Mouse (Mus musculus): ENCODE results near the gene Cdkal1. TPM values are rescaled to one million over a fixed set of nuclear protein-coding genes. Genes with fewer than 3 reads are reported as not detected.
A peak's percentile ranks its signal among the peaks of the same experiment; 100 is the strongest.

Gene Cdkal1
- polyA plus RNA-seq, 1 experiment from 2014 or later, result 23.9 TPM

DNA sequence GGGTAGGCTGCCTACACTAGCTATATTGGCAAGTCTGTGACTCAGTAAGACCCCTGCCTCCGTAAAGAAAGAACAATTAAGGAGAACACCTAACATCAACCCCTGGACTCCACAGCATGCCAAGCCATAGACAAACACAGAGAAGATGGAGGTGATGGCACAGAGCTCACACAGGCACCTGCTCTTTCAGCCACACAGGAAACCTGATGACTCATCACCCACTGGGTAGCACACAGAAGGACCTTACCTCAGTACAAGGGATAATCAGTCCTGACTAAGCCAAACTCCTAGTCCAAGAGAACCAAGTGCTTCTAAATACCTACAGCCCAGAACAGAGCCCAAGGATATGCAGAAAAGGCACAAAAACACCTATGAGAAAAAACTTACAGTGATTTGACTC lies 50.2 kb downstream of the Cdkal1 start:
- no peak overlapping the region for H3K4me3 ChIP-seq (ENCODE audit: low read depth, low read length)
- no peaks in the 10 kb centered on the region for H3K9me3 ChIP-seq (replicated peaks; ENCODE audit: control insufficient read depth, low read length)
- DNase-seq (ENCODE audit: low spot score) (no peak), ATAC-seq (no peak)
- no peaks in the 10 kb centered on the region for H3K36me3 ChIP-seq (ENCODE audit: control insufficient read depth, insufficient read depth, low read length)
- 95% methylated on average over 1 of the region's 1 CpGs for WGBS
- H3K4me1 ChIP-seq (ENCODE audit: control insufficient read depth, insufficient read depth, low read length), result peaks cover 7% of the 10 kb centered on the region
- H3K9ac ChIP-seq (ENCODE audit: low read length), result no peak overlapping the region
- no peak overlapping the region for H3K27ac ChIP-seq (ENCODE audit: low read depth, low read length)
- no peaks in the 10 kb centered on the region for H3K27me3 ChIP-seq (replicated peaks; ENCODE audit: control insufficient read depth, insufficient read depth, low read length)
- no peak overlapping the region for H3K4me2 ChIP-seq (ENCODE audit: low read length)

DNA sequence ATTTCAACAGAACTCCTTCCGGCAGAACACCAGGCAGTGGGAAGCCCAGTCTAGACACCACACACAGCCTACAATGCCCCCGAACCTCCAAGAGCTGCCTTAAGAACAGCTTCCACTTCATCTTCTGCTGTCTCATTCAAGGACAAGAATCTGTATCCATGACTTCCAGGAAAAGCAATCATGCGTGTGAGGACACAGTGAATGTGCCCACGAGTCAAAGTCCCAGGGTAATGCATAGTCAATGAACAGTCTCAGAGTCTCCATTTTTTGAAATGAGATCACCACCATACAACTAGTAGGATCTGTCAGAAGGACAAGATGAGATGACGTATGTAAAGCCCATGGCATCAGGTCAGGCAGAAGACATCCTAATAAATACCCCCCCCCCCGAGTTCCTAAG lies 51.4 kb downstream of the Cdkal1 start:
- Histone ChIP-seq H3K27me3 (replicated peaks; ENCODE audit: control insufficient read depth, insufficient read depth, low read length) (no peaks in the 10 kb centered on the region), H3K4me3 (ENCODE audit: low read depth, low read length) (no peak overlapping the region), H3K4me1 (ENCODE audit: control insufficient read depth, insufficient read depth, low read length) (peaks cover 3% of the 10 kb centered on the region), H3K9ac (ENCODE audit: low read length) (no peak overlapping the region), H3K27ac (ENCODE audit: low read depth, low read length) (no peak overlapping the region), H3K9me3 (replicated peaks; ENCODE audit: control insufficient read depth, low read length) (no peaks in the 10 kb centered on the region), H3K4me2 (ENCODE audit: low read length) (no peak overlapping the region), H3K36me3 (ENCODE audit: control insufficient read depth, insufficient read depth, low read length) (no peaks in the 10 kb centered on the region)
- no peak for ATAC-seq
- no peak for DNase-seq (ENCODE audit: low spot score)
- 79% methylated on average over 6 of the region's 6 CpGs for WGBS

DNA sequence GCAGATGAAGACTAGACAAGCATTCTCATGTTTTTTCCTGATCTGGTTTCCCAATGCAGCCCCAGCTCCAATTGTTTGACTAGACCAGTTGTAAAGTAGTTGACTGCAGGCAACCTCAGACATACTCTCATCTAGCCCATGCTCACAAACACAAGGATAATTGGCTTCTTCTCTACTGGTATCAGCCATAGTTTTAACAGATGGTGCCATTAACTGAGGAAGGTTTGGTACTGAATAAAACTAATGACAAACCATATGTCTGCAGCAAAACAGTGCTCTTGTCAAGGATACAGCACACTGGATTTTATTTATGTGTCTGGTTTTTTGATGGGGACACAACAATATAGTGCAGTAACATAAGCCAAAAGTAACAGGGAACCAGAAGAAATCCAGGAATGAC lies 52.8 kb downstream of the Cdkal1 start:
- no peak overlapping the region for H3K9ac ChIP-seq (ENCODE audit: low read length)
- no peaks in the 10 kb centered on the region for H3K27me3 ChIP-seq (replicated peaks; ENCODE audit: control insufficient read depth, insufficient read depth, low read length)
- ATAC-seq, result peak; percentile 58; the same call in 1 of the 2 replicates
- no peak overlapping the region for H3K4me3 ChIP-seq (ENCODE audit: low read depth, low read length)
- DNase-seq (ENCODE audit: low spot score), result peak; percentile 67
- H3K4me2 ChIP-seq (ENCODE audit: low read length), result no peak overlapping the region
- H3K4me1 ChIP-seq (ENCODE audit: control insufficient read depth, insufficient read depth, low read length), result no peaks in the 10 kb centered on the region; the same call in 1 of the 2 replicates
- no peaks in the 10 kb centered on the region for H3K36me3 ChIP-seq (ENCODE audit: control insufficient read depth, insufficient read depth, low read length)
- H3K27ac ChIP-seq (ENCODE audit: low read depth, low read length), result peak overlapping the region; percentile 39; the same call in 1 of the 2 replicates
- H3K9me3 ChIP-seq (replicated peaks; ENCODE audit: control insufficient read depth, low read length), result no peaks in the 10 kb centered on the region

DNA sequence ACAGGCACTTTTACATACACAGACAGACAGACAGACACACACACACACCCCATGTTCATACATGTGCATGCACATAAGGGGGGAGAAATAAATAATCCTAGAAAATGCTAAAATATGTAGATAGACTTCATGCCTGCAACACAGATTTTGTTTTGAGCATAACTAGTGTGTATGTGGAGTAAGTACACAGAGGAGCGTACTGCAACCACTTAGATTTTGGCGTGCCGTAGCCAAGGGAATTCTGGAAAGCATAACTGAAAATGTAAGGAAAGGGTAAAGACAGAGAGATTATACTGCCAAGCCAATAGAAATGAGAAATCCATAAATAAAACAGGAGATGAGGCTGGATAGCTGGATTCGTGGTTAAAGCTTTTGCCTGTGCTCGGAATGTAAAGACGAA lies 55.4 kb downstream of the Cdkal1 start:
- Histone ChIP-seq H3K4me2 (ENCODE audit: low read length) (no peak overlapping the region), H3K36me3 (ENCODE audit: control insufficient read depth, insufficient read depth, low read length) (no peaks in the 10 kb centered on the region), H3K9me3 (replicated peaks; ENCODE audit: control insufficient read depth, low read length) (no peaks in the 10 kb centered on the region), H3K27ac (ENCODE audit: low read depth, low read length) (no peak overlapping the region), H3K9ac (ENCODE audit: low read length) (no peak overlapping the region), H3K27me3 (replicated peaks; ENCODE audit: control insufficient read depth, insufficient read depth, low read length) (no peaks in the 10 kb centered on the region), H3K4me1 (ENCODE audit: control insufficient read depth, insufficient read depth, low read length) (no peaks in the 10 kb centered on the region; the same call in 1 of the 2 replicates), H3K4me3 (ENCODE audit: low read depth, low read length) (no peak overlapping the region)
- 94% methylated on average over 6 of the region's 6 CpGs for WGBS
- ATAC-seq, result no peak
- no peak for DNase-seq (ENCODE audit: low spot score)

DNA sequence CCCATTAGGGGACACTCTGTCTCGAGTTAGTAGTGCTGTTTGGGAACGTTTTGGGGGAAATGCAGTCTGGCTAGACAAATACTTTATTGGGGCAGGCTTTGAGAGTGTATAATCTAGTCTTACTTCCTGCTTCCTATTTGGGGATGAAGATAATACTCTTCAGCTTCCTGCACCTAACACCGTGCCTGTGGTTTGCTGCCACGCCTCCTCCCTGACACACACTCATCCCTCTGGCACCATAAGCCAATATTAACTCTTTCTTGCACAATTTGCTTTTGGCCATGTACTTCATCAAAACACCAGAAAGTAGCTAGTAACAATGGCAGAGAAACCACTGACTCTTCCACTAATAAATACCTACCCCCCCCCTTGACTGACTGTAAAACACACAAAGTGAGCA lies 63.4 kb downstream of the Cdkal1 start:
- no peaks in the 10 kb centered on the region for H3K36me3 ChIP-seq (ENCODE audit: control insufficient read depth, insufficient read depth, low read length)
- no peaks in the 10 kb centered on the region for H3K9me3 ChIP-seq (replicated peaks; ENCODE audit: control insufficient read depth, low read length)
- no peak for ATAC-seq
- H3K4me3 ChIP-seq (ENCODE audit: low read depth, low read length), result no peak overlapping the region
- no peaks in the 10 kb centered on the region for H3K27me3 ChIP-seq (replicated peaks; ENCODE audit: control insufficient read depth, insufficient read depth, low read length)
- WGBS, result 68% methylated on average over 4 of the region's 4 CpGs
- no peak overlapping the region for H3K4me2 ChIP-seq (ENCODE audit: low read length)
- no peak overlapping the region for H3K27ac ChIP-seq (ENCODE audit: low read depth, low read length)
- no peak for DNase-seq (ENCODE audit: low spot score)
- no peak overlapping the region for H3K9ac ChIP-seq (ENCODE audit: low read length)
- no peaks in the 10 kb centered on the region for H3K4me1 ChIP-seq (ENCODE audit: control insufficient read depth, insufficient read depth, low read length)

DNA sequence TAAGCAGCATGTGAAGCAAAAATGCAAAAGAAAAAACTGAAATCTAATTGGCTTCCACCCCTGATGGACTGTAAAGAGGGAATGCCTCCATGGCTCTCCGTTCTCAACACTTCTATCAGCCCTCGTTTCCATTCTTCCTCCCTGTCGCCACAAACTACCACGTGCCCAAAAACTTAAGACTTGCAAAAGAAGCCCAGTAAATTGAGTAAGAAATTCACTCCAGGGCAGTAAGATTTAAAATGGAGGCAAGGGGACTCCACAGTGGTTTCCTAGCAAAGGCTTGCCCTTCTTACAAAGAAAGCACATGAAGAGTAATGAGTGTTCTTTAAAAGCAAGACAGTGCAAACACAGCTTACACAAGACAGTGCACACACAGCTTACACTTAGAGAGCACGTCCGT lies 64.0 kb downstream of the Cdkal1 start:
- DNase-seq (ENCODE audit: low spot score) (no peak), ATAC-seq (no peak)
- Histone ChIP-seq H3K27me3 (replicated peaks; ENCODE audit: control insufficient read depth, insufficient read depth, low read length) (no peaks in the 10 kb centered on the region), H3K4me1 (ENCODE audit: control insufficient read depth, insufficient read depth, low read length) (no peaks in the 10 kb centered on the region), H3K4me3 (ENCODE audit: low read depth, low read length) (no peak overlapping the region), H3K4me2 (ENCODE audit: low read length) (no peak overlapping the region), H3K36me3 (ENCODE audit: control insufficient read depth, insufficient read depth, low read length) (no peaks in the 10 kb centered on the region), H3K9ac (ENCODE audit: low read length) (no peak overlapping the region), H3K9me3 (replicated peaks; ENCODE audit: control insufficient read depth, low read length) (no peaks in the 10 kb centered on the region), H3K27ac (ENCODE audit: low read depth, low read length) (no peak overlapping the region)
- WGBS, result 85% methylated on average over 6 of the region's 6 CpGs

DNA sequence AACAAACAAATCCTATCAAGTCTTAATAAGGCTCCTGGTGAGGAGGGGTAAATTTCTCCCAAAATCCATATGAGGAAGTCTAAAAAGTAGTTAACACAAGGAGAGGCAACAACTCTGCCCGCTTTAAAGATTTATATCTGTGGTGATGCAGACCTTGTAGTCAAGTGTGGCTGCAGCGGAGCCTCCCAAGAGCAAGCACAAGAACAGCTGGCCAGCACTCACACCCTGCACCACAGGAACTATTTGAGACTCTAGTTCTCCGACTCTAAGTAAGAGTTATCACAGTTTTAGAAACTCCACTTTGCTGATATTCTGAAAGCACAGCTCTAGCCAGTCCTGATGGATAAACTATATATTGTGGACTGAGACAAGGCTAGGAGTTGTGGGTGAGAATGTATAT lies 68.5 kb downstream of the Cdkal1 start:
- H3K4me1 ChIP-seq (ENCODE audit: control insufficient read depth, insufficient read depth, low read length), result no peaks in the 10 kb centered on the region
- DNase-seq (ENCODE audit: low spot score) (no peak), ATAC-seq (no peak)
- H3K4me3 ChIP-seq (ENCODE audit: low read depth, low read length), result no peak overlapping the region
- no peak overlapping the region for H3K27ac ChIP-seq (ENCODE audit: low read depth, low read length)
- no peaks in the 10 kb centered on the region for H3K9me3 ChIP-seq (replicated peaks; ENCODE audit: control insufficient read depth, low read length)
- WGBS, result 92% methylated on average over 3 of the region's 3 CpGs
- no peak overlapping the region for H3K4me2 ChIP-seq (ENCODE audit: low read length)
- H3K9ac ChIP-seq (ENCODE audit: low read length), result no peak overlapping the region
- H3K27me3 ChIP-seq (replicated peaks; ENCODE audit: control insufficient read depth, insufficient read depth, low read length), result no peaks in the 10 kb centered on the region
- H3K36me3 ChIP-seq (ENCODE audit: control insufficient read depth, insufficient read depth, low read length), result no peaks in the 10 kb centered on the region

DNA sequence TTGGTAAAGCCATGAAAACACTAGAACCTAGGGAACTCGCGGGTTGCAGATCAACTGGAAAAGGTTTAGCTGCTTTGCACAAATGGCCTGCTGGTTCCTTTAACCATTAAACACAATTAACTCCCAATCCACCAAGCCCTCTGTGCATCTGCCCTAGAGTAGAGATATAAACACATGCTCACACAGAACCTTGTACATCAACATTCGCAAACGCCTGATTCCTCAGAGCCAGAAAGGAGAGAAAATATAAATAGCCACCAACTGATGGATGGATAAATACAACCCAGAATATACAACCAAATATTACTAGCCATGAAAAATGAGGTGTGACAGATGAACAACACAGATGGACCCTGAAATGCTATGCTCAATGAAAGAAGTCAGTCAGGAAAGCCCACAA lies 70.6 kb downstream of the Cdkal1 start:
- Histone ChIP-seq H3K27ac (ENCODE audit: low read depth, low read length) (no peak overlapping the region), H3K4me2 (ENCODE audit: low read length) (no peak overlapping the region), H3K36me3 (ENCODE audit: control insufficient read depth, insufficient read depth, low read length) (no peaks in the 10 kb centered on the region), H3K9ac (ENCODE audit: low read length) (no peak overlapping the region), H3K27me3 (replicated peaks; ENCODE audit: control insufficient read depth, insufficient read depth, low read length) (no peaks in the 10 kb centered on the region), H3K4me3 (ENCODE audit: low read depth, low read length) (no peak overlapping the region), H3K4me1 (ENCODE audit: control insufficient read depth, insufficient read depth, low read length) (0 out of 2 replicates have a peak, but pooled peaks cover 3% of the 10 kb centered on the region), H3K9me3 (replicated peaks; ENCODE audit: control insufficient read depth, low read length) (no peaks in the 10 kb centered on the region)
- DNase-seq (ENCODE audit: low spot score), result no peak
- ATAC-seq, result no peak
- WGBS, result 93% methylated on average over 4 of the region's 4 CpGs

DNA sequence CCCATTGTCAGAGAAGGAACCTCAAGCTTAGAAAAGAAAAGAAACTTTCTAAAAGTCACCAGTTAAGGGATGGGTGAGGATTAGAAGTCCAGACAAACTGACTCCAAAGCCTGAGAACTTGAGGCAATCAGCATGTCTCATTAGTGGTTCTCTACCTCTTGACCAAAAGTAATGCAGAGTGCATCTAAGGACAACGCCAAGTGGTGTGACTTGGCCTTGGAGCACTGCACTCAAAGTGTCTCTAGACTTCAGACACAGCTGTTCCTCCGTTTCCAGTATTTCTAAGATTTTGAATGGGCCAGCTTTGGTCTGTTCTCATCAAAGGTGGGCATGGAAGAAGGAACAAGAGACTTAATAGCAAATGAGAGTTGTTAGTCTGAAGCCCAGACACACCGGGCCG lies 74.1 kb downstream of the Cdkal1 start:
- no peak for ATAC-seq
- Histone ChIP-seq H3K4me3 (ENCODE audit: low read depth, low read length) (no peak overlapping the region), H3K4me2 (ENCODE audit: low read length) (no peak overlapping the region), H3K9me3 (replicated peaks; ENCODE audit: control insufficient read depth, low read length) (no peaks in the 10 kb centered on the region), H3K9ac (ENCODE audit: low read length) (no peak overlapping the region), H3K27ac (ENCODE audit: low read depth, low read length) (no peak overlapping the region), H3K27me3 (replicated peaks; ENCODE audit: control insufficient read depth, insufficient read depth, low read length) (no peaks in the 10 kb centered on the region), H3K36me3 (ENCODE audit: control insufficient read depth, insufficient read depth, low read length) (no peaks in the 10 kb centered on the region), H3K4me1 (ENCODE audit: control insufficient read depth, insufficient read depth, low read length) (0 out of 2 replicates have a peak, but pooled peaks cover 3% of the 10 kb centered on the region)
- DNase-seq (ENCODE audit: low spot score), result no peak
- 88% methylated on average over 4 of the region's 4 CpGs for WGBS

All from forebrain, embryonic 14.5 days (tissue).